Mouse (Mus musculus): ENCODE measurements around the gene Epb41l5.

Gene Epb41l5

GRCm38 (mm10) chr1:119648205-119649111, at the start of gene Epb41l5:
Gene Epb41l5 (minus strand): TSS chr1:119649000.
- peak; percentile 90 for DNase-seq

DNA sequence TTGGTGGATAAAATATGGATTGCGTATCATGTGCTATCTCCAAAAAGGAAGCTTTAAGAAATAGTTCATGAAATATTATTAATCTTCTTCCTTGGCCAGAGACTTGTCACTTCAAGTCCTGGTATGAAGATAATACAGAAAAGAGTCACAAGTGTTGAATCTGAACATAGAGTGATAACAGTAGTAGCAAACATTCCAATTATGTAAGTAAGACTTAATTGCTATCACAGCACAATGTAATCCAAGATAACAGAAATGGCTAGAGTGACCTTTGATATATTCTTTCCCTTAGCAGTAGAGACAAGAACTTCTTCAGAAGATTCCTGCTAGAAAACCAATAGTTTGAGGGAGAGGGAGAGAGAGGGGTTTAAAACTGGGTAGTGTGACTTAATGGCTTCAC, 48.1 kb upstream of the Epb41l5 start:
- no peak for DNase-seq

GRCm38 (mm10) chr1:119685773-119686558, 37.2 kb upstream of the Epb41l5 start:
- DNase-seq = no peak

DNA sequence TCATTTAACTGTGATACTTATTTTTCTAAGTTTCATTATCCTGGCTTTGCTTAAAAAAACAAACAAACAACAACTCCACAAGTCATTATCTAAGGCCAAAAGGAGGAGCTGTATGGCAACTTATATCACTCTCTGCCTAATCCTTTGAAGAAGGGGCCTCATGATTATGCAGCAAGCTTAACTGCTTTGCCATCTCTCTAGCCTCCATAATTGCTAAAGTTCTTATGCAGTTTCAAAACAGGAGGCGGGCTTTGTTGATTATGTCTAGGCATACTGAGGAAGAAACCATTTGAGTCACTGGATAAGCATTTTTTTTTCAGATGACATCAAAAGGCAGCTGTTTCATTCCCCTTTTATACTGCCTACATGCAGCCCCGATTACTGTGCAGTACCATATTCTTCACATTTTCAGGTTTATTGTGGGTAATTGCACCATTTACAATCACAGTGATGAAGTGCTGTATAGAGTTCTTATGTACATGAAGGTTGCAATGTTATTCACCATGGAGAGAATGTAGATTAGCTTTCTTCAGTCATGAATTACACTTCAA, 32.9 kb upstream of the Epb41l5 start:
- DNase-seq = no peak

DNA sequence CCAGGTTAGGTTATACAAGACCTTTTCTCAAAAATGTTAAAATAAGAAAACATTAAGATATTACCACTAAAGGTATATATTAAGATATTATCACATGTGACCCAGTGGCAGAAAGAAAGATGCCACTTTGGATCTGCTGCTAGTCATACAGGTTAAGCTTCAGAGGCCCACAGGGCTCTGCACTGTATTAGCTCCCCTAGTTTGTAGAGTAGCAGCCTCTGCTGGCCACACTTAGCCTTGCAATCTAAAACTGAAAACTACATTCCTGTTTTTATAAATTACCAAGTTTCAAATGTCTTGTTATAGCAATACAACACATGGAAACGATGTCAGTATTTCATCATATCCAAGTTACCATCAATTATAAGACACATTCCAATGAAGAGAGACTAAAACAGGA, 26.2 kb upstream of the Epb41l5 start:
- DNase-seq = peak; percentile 63

DNA sequence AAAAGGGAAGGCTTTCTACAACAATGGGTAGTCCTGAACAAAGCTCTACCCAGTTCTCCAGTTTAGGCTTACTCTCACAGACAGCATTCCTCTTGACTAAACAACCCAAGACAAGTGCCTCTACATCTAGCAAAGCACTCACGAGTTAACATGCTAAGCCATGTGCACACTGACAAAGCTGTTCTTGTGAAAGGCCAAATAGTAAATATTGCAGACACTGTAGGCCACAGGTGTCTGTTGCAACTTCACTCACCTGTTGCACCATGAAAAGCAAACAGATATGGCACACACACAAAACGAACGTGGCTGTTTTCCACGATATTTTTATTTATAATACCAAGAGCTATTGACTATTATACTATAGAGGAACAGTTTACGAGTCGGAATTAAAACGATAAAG, 18.1 kb upstream of the Epb41l5 start:
- peak; percentile 9 for DNase-seq

DNA sequence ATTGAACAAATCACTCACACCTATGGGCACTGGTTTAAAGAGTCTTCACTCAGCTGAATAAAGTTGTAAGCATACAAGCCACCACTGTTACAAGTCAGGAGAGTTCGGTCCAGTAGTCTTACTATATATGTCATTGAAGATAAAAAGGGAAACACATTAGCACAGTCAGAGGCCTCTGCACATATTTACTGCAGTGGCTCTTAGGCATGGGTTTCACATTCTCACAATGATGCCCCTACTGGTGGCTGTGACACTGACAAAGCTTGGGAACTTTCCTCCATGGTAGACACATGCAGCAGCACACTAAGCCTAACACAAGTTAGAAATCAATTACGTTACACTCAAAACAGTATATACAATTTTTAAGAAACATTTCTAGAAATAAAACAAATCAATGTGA, 5.5 kb upstream of the Epb41l5 start:
- peak; percentile 7 for DNase-seq

DNA sequence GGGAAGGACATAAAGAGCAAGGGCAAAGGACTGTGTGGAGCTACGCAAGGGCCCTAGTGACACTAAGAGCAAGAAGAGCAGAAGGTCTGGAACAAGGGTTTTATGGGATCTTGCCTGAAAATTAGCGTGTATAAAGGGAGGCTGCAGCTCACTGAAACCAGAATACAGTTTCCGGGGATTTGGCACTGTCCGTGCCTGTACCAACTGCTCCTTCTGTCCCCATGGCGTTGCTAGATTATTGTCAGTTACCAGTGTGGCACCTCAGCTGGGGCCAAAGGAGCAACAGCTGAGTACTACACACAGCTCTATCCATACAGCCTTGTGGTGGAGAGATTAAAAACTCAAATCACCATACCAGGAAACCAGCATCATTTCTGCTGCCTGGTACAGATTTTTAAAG, 1.6 kb upstream of the Epb41l5 start:
- DNase-seq = no peak

- peak; percentile 30 for DNase-seq
Observed at GRCm38 (mm10) chr1:119649627-119650026, 827 bp upstream of the Epb41l5 start.

DNA sequence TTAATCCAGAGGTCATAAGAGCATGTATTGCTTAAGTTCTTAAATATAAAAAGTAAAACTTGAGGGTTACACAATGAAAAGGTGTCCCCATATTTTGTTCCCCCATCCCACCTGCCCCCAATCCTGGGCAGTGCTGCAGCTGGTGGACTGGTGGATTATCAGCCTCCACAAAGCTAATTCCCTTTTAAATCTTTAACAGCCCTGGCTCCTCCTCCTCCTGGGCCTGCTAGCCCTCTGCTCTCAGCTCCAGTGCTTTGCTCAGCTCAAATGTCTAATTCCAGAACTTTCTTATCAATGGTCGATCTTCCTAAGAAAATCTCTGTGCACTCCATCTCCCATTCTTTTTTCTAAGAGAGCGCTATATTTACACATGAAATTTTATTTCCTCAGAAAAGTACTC, 2.4 kb downstream of the Epb41l5 start:
- DNase-seq = peak; percentile 7

- peak; percentile 34 for DNase-seq
Observed at GRCm38 (mm10) chr1:119642367-119642766, 6.4 kb downstream of the Epb41l5 start.

DNA sequence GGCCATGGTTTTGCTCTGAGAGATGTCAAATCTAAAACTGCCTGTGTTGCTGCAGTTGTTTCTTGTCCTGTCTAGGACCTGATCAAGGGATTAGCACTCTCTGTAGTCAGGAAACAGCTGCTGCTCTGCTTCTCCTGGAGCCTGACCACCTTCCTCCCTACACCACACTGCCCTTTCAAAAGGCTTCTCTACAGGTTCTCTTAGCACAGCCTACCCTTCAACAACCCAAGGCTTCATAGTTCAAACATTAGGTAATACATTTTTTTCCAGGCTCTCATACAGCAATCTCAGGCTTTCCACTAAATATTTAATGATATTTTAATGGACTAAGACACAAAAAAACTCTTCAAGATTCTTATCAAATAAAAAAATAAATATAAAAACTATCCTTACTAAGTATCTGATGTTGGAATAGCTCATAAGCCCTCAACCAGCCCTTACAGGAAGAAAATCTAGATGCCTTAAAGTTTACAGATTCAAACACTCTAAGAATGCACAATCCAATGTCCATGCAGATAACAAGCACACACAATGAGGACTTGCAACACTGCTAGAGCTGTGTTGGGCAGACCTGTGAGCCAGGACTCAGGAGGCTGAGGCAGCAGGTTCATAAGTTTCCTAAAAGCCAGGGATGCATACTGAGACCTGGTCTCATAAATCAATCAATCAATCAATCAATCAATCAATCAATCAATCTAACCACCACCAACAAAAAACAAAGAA, 7.5 kb downstream of the Epb41l5 start:
- DNase-seq = no peak

DNA sequence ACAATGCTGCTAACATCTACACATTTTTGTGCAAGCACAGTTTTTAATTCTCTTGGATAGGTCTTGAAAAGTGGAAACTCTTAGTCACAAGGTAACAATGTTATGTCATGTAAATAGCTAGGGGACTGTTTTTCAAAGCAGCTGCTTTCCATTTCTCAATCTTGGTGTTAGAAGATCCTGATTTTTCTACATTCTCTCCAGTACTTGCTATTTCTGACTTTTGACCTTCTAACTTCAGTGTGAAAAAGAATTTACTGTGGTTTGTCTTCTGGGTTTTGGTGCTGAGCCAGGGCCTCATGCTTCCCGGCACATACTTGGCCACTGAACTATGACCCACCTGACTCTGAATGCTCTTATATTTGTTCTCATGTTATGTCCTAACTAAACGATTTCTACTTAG, 8.8 kb downstream of the Epb41l5 start:
- peak; percentile 10 for DNase-seq

- DNase-seq = no peak
Observed at GRCm38 (mm10) chr1:119637188-119638023, 11.4 kb downstream of the Epb41l5 start.

DNA sequence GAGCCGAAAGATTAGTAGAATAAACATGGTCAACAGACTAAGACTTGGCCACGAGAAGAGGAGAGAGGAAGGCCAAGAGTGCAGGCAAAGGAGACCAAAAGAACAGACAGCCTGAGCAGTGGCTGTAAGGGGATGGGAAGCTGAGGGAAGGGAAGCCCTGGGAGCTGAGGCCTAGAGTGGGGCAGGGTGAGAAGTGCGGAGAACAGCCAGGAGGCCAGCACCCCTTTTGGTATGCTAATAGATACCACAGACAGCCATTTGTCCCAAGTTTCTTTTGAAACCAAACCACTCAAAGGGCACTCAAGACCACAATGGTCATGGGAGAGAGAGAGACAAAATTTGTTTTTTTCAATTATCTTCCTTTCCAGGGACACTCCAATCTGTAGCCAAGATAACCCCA, 14.1 kb downstream of the Epb41l5 start:
- DNase-seq = no peak

GRCm38 (mm10) chr1:119630428-119630827, 18.4 kb downstream of the Epb41l5 start:
- DNase-seq = no peak

- no peak for DNase-seq
Observed at GRCm38 (mm10) chr1:119626837-119627236, 22.0 kb downstream of the Epb41l5 start.

- DNase-seq = peak; percentile 3
Observed at GRCm38 (mm10) chr1:119624444-119624843, 24.4 kb downstream of the Epb41l5 start.

DNA sequence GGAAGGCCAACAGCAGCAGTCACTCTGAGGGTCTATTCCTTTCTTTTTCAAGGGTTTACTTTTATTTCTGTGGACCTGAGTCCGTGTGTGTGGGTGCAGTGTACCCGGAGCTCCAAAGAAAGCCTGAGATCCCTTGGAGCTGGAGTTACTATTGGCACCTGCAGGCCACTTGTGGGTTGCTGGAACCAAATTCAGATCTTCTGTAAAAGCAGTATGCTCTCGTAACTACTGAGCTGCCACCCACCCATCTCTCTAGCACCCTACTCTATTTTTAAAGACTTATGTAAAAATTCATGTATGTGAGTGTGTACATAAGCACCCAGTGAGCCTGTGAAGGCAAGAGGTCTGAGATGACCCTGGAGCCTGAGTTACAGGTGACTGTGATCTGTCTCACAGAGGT, 43.4 kb downstream of the Epb41l5 start:
- DNase-seq = no peak

DNA sequence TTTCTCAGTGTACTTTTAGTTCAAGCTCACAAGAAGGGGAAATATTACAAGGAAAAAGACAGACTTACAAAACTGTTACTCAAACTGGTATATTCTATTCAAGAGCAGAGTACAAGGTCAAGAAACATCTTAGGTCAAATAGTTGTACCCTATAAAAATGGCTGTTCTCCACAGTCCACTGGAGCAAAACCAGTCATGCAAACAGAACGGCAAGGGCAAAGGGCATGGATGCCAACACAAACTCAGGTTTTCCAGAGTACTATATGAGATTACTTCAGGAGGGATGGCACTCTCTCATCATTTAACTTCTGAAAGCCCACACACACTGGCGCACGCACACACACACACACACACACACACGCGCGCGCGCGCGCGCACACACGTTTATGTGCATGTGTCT, 46.4 kb downstream of the Epb41l5 start:
- DNase-seq = no peak

GRCm38 (mm10) chr1:119598855-119599254, 49.9 kb downstream of the Epb41l5 start:
- DNase-seq = no peak

- DNase-seq = peak; percentile 33
Observed at GRCm38 (mm10) chr1:119596954-119597480, 51.8 kb downstream of the Epb41l5 start.

Data from lung, postnatal 10 days (tissue).